Comparison of ENCODE assay signal across 8 mouse cellular contexts in genomic region chr3:34445354-34445753, GRCm38 (mm10).
DNase-seq lines count a peak whose midpoint lies in the region; ATAC-seq lines count a peak whose summit lies in the region.

No protein-coding gene starts in this region.

- peak; percentile 78 for ATAC-seq in forebrain, embryonic 12.5 days (ENCODE audit: low FRiP score)

- DNase-seq in adrenal gland, postnatal 10 days, result peak; percentile 8
- DNase-seq in adrenal gland, postnatal 14 days, result no peak
- DNase-seq in 3134 (ENCODE audit: extremely low read depth, insufficient read length, low spot score) (peak; percentile 44), MN1 (ENCODE audit: low spot score) (no peak)
- DNase-seq in left cerebral cortex, adult 18-20 months (ENCODE audit: low spot score in 2 of 2), result peak; percentile 18 to 27
- DNase-seq in urinary bladder, adult 2 months (ENCODE audit: low spot score), result no peak
- DNase-seq in urinary bladder, postnatal 25 days (ENCODE audit: low spot score), result no peak

- peaks cover 8% of the 10 kb centered on the region for H3K9me3 ChIP-seq in forebrain, embryonic 12.5 days

- 0 out of 2 replicates have a peak, but pooled peaks cover 3% of the 10 kb centered on the region for H3K27me3 ChIP-seq in forebrain, embryonic 12.5 days

- peak overlapping the region; percentile 80 for H3K27ac ChIP-seq in forebrain, embryonic 12.5 days

- H3K36me3 ChIP-seq in forebrain, embryonic 12.5 days (replicated peaks), result no peaks in the 10 kb centered on the region

- 9% methylated on average over 7 of the region's 7 CpGs for WGBS in forebrain, embryonic 12.5 days

- no peak overlapping the region for H3K4me2 ChIP-seq in forebrain, embryonic 12.5 days

- H3K4me1 ChIP-seq in forebrain, embryonic 12.5 days, result peaks cover 52% of the 10 kb centered on the region

- H3K9ac ChIP-seq in forebrain, embryonic 12.5 days, result no peak overlapping the region

- no peak overlapping the region for H3K4me3 ChIP-seq in forebrain, embryonic 12.5 days (replicated peaks)

Comparison
In these comparisons a context has a peak if more than half of its experiments do, and no peak if none do; other contexts are left out.
1. DNase-seq: peak in adrenal gland, postnatal 10 days (single experiment), 3134 (single experiment) and left cerebral cortex, adult 18-20 months (2 of 2); none in adrenal gland, postnatal 14 days (single experiment), MN1 (single experiment), urinary bladder, adult 2 months (single experiment) and urinary bladder, postnatal 25 days (single experiment).